Mouse (Mus musculus): ENCODE measurements around the gene Ptgr2.
"Not testable (repeated sequence)": the region's sequence is repeated elsewhere in the genome, so short reads cannot be mapped to it uniquely, and the experiment has no call there.

The Ptgr2 gene

DNA sequence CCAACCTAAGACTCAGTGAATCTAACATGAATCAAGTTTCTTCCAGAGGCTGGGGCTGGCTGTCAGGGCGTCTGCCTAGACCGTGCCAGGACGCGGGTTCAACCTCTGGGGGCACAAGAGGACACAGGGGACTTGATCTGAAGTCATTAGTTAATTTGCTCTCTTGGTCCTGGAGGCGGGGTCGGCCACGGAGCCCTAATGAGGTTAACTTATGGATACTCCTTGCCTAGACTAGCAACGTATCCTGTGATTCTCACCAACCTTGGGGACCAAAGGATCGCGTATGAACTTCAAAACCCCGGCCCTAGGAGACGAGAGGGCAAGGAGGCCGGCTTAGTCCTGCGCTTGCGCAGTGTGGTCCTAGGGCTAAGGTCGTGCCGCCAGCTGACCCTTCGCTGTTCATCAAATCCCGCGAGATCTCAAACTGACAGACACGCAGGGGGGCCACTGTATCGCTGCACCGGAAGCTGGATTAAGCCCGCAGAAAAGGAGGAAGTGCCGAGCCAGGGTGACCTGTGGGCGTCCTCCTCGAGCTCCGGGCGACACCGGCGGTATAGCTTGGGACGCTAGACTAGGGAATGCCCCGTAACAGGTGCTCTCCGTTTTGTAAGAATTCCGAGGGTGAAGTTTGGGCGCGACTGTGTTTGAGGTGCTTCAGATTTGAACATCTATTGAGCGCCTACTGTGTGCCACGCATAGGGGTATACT, at the start of gene Ptgr2:
Gene Ptgr2, plus strand, starts transcription at position 348 of the 708 bp plus-strand sequence.
- peak; percentile 97 to 98 for DNase-seq

DNA sequence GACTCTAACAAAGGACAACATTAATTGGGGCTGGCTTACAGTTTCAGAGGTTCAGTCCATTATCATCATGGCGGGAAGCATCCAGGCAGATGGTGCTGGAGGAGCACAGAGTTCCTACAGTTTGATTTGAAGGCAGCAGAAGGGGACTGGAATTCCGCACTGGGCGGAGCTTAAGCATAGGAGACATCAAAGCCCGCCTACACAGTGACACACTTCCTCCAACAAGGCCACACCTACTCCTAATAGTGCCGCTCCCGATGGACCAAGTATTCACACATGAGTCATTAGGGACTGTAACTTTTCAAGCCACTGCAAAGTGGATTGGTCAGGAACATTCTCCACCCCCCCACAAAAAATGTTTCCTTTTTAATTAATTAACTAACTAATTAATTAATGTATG, 49.5 kb upstream of the Ptgr2 start:
- DNase-seq, result no peak

DNA sequence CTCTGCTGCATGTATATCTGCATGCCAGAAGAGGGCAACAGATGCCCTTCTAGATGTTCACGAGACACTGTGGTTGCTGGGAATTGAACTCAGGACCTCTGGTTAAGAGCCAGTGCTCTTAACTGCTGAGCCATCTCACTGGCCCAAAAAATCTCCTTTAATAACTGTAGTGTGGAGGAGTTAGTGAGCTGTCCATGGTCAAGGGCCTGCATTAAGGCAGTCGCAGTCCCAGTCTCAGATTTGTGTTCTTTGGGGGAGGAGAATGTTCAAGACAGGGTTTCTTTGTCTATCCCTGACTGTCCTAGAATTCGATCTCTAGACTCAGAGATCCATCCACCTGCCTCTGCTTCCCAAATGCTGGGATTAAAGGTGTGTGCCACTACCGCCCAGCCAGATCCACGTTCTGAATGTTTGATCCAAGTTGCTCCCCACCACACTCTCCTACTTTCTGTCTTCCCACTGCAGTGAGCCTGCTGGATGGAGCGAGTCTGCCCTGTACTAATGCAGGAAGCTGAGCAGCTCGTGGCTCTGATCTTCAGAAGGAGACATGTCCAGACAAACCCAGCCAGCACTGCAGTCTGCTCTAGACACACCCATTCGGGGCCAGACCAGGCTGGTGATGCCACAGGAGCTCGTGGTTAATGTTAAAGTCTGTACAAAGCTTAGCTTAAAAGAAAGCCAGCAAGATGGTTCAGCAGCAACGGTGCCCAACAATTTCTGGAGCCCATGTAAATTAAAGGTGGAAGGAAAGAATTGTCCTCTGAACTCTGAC, 48.9 kb upstream of the Ptgr2 start:
- peak in 1 of 2 experiments; percentile 21 for DNase-seq

GRCm38 (mm10) chr12:84237036-84237435, 48.0 kb upstream of the Ptgr2 start:
- not testable (repeated sequence) for DNase-seq

DNA sequence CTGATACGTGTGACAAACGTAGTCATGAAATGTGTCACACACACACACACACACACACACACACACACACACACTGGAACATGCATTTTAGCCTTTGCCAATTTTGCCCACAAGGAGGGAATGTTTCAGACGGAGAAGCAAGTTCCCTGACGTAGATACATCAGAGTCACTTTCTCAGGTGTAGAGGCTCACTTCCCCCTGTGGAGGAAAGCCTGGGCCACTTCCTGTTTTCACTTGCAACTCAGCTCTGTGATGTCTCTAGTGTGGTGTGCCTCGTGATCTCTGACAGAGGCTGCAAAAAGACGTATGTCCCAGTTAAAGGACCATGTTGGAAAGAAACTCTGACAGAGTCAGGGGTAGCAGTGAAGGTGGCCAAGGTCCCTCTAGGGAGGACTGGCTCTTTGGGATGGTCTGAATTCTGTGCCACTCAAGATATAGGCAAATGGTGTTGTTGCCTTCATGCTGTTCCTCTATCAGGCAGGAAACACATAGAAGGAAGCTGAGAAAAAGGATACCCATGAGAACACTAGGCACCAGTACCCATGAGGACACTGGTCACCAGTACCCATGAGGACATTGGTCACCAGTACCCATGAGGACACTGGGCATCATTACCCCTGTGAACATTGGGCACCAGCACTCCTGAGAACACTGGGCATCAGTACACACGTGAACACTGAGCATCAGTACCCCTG, 41.8 kb upstream of the Ptgr2 start:
- DNase-seq, result no peak

DNA sequence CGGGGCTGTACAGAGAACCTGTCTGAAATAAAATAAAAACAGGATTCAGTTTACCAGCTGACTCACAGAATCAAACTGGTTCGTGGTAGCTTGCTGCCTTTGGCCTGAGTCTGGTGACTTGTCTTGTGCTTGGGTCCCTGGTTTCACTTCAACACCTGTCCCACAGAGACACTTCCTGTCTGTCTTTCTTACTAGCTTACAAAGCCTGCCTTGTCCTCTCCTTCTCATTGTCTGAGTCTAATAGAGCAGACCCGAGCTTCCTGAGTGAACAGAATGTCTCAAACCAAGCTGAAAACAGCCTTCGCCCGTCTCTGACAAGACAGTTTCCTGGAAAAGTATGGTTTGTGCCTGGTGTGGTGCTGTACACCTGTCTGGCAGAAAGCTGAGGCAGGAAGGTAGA, 39.3 kb upstream of the Ptgr2 start:
- DNase-seq, result no peak

DNA sequence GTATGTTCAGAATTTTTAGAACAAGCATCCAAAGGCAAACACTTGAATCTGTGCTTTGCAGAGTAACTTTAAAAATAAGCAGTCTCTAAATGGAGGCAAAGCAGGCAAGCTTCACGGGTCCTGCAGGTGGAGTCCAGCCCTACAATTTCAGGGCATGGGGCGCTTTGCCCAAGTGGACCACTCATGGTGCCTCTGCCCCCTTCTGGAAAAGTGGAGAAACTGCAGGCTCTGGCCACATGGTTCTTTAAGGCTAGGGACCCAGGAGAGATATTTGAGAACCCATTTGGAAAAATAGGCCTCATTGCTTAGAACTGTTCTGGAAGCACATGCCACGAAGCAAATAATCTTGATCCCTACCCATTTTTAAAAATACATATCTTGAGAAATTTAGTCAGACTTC, 35.8 kb upstream of the Ptgr2 start:
- peak; percentile 71 to 84 for DNase-seq

DNA sequence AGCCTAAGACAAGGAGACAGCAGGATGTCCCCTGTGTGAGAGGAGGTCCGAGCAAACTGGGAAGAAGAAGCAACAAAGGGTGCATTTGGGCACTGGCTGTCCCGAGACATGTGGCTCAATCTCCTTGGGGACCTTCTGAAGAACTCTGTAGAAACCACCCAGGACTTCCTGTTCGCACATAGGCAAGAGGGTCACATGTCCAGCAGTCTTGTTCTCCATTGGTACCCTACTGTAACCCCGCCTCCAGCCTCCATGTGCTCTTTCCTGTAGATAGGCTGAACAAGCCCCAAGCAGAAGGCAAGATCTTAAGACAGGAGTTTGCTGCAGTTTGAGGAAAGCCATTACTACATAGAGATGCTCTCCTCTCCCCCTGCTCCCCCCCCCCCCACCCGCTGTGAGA, 32.2 kb upstream of the Ptgr2 start:
- DNase-seq, result no peak

GRCm38 (mm10) chr12:84254886-84255285, 30.1 kb upstream of the Ptgr2 start:
- DNase-seq, result no peak

GRCm38 (mm10) chr12:84260363-84260762, 24.7 kb upstream of the Ptgr2 start:
- no peak for DNase-seq

- DNase-seq, result no peak
Measured at GRCm38 (mm10) chr12:84267264-84267663, 17.8 kb upstream of the Ptgr2 start.

- DNase-seq, result peak; percentile 29 to 46
Measured at GRCm38 (mm10) chr12:84273366-84273765, 11.7 kb upstream of the Ptgr2 start.

GRCm38 (mm10) chr12:84275288-84275687, 9.7 kb upstream of the Ptgr2 start:
- DNase-seq, result no peak

GRCm38 (mm10) chr12:84276288-84276687, 8.7 kb upstream of the Ptgr2 start:
- no peak for DNase-seq

- DNase-seq, result no peak
Measured at GRCm38 (mm10) chr12:84276799-84277198, 8.2 kb upstream of the Ptgr2 start.

- no peak for DNase-seq
Measured at GRCm38 (mm10) chr12:84277832-84278231, 7.2 kb upstream of the Ptgr2 start.

DNA sequence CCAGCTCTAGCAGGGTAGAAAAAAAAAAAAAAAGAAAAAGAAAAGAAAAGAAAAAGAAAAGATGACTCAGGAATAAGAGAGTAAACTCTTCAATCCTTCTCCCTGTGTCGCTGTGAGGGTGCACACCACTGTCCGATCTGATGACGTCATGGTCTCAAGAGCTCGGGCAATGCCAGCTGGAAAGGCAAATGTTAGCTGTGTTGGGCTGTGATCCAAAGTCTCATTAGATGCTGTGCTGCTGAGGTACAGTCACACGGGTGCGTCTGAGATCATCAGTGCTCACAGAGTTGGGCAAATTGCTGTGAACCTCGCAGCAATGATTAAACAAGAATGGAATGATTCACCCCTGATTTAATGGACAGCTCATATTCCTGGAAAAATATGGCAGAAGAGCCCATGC, 6.1 kb upstream of the Ptgr2 start:
- peak; percentile 59 to 64 for DNase-seq

GRCm38 (mm10) chr12:84284391-84284790, 641 bp upstream of the Ptgr2 start:
- DNase-seq, result no peak

GRCm38 (mm10) chr12:84285593-84285968, 549 bp downstream of the Ptgr2 start:
- no peak for DNase-seq

DNA sequence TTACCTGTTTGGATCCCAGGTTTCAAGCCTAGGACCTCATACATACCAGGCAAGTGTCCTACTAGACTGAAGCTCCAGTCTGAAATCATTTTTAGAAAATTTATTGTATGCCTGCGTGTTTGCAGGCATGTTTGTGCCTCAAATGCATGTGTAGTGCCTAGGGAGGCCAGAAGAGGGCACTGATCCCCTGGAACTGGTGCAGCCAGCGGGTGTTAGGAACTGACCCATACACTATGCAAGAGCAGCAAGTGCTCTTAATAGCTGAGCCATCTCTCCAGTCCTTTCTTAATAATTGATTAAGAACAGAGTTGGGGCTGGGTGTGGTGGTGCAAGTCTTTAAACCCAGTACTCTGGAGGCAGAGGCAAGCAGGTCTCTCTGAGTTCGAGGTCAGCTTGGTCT, 3.4 kb downstream of the Ptgr2 start:
- DNase-seq, result peak; percentile 73 to 84

DNA sequence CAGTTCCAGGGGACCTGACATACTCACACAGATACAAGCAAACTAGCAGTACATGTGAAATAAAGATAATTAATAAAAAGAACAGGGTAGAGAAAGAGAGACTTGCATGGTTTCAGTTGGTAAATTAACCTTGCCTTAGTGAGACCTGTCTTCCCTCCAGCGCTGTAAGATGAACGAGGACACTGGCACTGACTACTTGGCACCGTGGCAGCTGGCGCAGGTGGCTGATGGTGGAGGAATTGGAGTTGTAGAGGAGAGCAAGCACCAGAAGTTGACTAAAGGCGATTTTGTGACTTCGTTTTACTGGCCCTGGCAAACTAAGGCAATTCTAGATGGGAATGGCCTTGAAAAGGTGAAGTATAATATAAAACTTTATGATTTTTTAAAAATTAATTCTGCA, 12.8 kb downstream of the Ptgr2 start:
- DNase-seq, result no peak

DNA sequence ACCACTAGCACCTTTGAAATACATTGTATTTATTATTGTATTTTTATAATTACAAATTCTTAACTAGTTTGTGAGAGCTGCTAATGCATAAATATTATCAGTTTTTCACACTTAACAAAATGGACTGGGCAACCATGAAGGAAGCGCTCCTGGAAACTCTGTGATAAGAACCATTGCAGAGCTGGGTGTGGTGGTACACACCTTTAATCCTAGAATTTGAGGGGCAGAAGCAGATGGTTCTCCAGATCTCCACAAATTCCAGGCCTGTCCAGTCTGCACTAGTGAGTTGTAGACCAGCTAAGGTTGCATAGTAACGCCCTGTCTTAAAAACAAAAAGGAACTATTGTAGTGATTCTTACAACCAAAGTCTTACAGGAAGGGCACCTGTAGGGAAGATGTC, 14.2 kb downstream of the Ptgr2 start:
- no peak for DNase-seq

- no peak for DNase-seq
Measured at GRCm38 (mm10) chr12:84304101-84304500, 19.1 kb downstream of the Ptgr2 start.

- no peak for DNase-seq
Measured at GRCm38 (mm10) chr12:84304554-84304953, 19.5 kb downstream of the Ptgr2 start.

All from kidney, postnatal 36 days (tissue).